Mouse (Mus musculus): ENCODE results near the gene Adamts2.

The Adamts2 gene

DNA sequence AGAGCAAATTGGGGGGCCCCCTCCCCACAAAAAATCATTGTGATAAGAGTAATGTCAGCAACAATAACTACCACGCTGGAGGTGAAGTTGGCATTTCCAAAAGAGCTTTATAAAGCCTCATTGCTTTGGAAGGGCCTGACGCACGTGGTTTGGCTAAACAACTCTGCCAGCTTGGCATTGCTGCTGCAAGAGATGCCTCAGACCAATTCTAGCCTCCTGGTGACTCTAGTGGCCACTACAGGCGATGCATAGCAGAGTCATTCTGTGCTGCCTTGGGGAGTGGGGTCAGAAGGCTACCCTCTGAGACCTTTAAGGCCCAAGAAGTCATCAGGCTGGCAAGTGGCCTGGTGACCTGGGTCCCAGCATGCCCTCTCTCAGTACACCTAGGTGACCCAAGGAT is 132.2 kb downstream of the Adamts2 start:
- in situ Hi-C loops (cut with MboI), result no loop called here

DNA sequence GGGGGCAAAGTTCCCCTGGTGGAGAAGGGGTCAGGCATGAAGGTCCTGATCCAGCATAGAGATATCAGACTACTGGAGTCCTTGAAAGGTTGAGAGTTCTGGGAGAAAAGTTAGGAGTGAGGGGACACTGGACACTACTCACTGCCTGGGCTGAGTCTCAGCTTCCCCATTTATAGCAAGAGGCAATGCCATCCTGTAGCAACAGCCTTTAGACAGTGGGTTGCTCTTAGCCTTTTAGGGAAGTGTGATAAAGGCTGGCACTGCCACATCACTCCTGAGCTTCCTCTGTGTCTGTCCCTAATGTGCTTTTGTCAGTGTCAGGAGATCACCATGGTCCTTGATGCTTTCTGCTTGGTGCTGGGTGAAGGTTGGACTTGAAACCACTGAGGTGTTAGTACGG is 134.7 kb downstream of the Adamts2 start:
- in situ Hi-C loops (cut with MboI), result no loop called here

DNA sequence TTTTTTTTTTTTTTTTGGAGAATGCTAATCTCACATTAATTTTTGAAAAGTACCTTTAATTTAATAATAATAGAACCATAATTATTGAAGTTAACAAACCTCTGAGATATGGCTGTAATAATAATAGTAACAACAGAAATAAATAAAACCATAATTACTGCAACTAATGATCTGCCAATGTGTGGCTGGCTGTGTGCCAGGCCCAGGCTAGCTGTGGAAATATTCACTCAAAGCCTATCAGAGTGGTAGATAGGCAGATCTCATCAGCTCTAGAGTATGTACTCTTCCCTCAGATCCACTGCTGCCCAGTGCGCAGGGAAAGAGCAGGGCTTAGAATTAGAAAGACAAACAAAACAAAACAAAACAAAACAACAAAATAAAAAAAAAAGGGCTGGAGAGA is 136.6 kb downstream of the Adamts2 start:
- in situ Hi-C loops (cut with MboI), result no loop called here

DNA sequence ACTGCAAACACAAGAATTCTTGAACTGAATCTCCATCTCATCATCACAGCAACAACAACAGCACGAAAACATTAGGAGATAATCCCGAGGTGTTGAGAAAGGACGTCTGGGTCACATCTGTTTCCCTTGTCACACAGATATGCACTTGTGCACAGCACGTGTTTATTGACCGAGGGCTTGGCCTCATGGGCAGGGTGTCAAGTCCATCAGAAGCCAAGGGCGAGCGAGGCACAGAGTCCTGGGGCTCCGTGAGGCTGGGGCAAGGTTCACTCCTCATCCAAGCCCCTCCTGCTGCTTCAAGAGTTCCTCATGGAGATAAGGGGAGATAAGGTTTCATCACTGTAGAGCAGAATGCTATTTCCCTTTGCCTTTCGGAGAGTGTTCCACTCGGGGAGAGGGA is 137.6 kb downstream of the Adamts2 start:
- in situ Hi-C loops (cut with MboI), result no loop called here

DNA sequence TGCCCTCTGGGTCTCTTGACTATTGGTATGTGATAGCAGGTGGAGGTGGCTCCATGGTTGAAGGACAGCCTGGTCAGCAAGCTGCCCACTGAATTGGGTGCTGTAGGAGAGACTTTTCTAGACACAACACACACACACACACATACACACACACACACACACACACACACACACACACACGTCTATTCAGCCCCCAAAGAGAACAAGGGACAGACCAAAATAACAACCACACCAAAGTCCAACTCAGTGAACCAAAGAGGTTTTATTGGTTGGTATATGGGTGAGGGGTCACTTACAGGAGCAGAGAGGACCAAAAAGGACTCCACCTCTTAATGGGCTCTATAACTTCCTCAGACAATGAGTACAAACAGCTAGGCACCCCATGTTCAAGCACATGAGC is 140.3 kb downstream of the Adamts2 start:
- in situ Hi-C loops (cut with MboI), result no loop called here

DNA sequence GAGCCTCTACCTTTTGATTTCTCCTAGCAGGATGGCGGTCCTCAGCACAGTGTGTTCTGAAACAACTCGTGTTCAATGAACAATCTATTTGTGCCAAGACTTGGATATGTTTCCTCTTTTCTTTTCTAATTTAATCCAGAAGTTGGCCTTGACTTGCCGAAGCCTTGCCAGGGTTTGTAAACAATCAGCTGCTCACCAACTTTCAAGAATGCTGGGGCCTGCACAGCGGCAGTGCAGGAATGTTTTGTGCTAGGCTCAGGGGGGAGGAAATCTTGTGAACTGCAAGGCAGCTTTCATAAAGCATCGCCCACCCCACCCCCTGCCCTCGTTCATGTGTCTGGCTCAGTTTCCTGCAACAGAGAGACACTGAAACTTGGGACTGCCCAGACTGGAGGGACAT is 143.1 kb downstream of the Adamts2 start:
- in situ Hi-C loops (cut with MboI), result no loop called here

DNA sequence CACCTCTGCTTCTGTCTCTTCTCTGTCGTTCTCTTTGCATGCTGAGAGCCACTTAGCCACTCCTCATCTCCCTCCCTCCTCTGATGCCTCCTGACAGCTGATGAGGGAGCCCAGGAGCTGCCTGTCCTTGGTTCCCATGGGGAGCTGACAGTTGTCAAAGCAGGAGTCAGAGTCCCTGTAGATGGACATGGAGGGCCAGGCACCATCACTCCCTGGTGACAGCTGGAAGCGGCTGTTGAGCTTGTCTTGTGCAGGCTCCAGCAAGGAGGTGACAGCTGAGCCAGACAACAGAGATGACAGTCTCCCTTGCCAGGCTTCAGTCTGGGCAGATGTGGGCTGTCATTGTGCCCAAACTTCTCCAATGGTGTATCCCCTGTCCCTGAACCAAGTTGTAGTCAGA is 144.6 kb downstream of the Adamts2 start:
- in situ Hi-C loops (cut with MboI), result no loop called here

DNA sequence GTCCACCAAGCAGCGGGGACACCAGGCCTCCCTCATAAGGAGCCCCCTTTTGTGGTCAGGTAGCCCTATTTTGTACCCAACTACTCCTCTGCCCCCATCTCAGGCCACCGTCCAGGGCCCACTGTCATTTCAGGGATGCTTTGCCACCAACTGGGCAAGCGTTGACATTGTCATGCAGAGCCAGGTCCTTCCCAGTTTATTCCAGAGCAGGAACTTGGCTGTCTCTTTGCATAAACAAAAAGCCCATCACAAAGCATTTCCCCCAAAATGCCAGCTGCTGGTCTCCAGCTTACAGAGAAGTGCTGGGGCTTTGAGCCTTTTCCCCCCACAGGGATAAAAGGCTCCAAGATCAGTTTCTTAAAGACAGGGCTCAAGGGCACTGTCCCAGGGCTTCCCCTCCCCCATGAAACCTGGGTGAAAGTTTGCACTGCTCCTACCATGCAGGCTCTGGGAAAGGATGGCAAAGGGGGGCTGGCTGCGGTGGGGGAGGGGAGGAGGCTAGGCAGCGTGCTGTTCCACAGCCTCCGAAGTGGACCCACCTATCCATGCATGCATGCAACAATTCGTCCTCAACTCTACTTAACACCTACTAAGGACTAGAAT is 149.2 kb downstream of the Adamts2 start:
- in situ Hi-C loops (cut with MboI), result no loop called here

DNA sequence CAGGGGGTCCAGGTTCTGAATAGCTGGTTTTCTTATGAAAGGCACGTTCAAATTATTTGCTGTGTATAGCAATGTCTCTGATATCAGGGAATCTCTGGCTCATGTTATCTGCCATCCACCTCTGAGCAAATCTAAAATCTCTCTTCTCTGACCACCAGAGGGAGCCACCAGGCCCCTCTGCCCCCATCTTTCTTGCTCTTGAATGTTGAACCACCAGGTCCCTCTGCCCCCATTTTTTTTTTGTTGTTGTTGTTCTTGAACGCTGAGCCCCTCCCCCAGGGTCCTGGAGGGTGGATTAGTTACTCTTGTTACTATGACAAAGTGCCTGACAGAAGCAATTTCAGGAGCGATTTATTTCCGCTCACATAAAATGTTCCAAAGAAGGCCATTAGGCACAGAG is 155.9 kb downstream of the Adamts2 start:
- in situ Hi-C loops (cut with MboI), result no loop called here

DNA sequence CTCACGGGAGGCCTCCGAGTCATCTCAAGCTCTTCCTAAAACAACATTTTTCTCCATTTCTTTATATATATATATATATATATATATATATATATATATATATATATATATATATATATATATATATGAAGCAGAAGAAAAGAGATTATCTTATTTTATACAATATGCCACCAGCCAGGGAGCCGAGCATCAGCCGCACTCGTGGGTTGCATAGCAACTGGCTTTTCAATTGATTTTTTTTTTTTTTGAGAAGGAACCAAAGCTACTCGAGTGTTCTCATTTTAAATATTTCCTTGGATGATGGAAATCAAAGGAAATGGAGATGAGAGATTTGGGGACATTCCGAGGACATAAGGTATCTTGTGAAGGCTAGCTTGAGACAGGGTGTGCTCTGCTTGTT is 164.6 kb downstream of the Adamts2 start:
- in situ Hi-C loops (cut with MboI), result no loop called here

DNA sequence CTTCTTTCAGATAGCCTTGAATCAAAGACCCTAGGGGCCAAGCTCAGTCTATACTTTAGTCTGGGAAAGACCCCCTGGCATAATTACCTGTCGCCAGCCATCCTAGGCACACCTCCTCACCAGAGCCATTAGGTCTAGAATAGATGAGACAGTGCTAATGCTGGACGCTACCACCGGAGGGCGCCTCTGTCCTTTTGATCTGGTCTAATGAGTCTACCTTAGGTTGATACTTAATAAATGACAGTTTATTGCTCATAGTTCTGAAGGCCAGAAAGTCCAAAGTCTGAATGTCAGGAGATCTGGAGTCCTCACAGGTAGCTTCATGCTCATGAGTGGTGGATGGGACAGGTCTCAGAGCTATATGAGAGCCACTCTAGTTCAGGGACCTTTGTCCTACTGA is 165.2 kb downstream of the Adamts2 start:
- in situ Hi-C loops (cut with MboI), result no loop called here

DNA sequence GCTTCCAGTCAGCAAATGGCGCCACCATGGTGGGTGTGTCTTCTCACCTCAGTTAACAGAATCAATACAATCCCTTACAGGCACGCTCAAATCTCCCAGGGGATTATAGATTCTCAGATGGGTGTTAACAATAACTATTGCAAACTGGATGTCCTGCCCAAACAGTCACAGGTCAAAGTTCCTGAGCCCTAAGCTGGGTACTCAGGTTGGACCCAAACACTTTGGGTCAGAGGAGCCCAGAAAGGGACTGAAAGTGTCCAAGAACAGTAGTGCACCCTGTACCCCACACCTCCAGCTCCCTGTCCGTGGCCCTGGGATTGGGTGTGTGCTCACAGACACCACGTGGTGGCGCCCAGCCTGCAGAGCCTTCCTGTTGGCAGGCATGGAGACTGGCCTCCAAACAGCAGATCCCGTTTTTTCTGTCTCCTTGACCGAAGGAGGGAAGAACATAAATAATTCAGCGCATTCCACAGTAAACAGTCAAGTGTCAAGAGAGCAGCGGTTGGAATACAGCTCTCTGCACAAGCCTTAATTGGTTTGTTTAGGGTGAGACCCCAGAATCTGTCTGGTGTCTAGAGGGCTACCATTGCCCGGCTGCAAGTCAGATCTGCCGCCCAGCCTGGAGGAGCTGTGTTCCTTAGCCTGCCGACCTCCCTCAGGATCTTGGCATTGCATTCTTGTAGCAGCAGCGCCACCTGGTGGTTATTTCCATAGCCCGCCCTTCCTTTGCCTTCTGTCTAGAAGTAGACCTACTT is 167.3 kb downstream of the Adamts2 start:
- in situ Hi-C loops (cut with MboI), result no loop called here

DNA sequence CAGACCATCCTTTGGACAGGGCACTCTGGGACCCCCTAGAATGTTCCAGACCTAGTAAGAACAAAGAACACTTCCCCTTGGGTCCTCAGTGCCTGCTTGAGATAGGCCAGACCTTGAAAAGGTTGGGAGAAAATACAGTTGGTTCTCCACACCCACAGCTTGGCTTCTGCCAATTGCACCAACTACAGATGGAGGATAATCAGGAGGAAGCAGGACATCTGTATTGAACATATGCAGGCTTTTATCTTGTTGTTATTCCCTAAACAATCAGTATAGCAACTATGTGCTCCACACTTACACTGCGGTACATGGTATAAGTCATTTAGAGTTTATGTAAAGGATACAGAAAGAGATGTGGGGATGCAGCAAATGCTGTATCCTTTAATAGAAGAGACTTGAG is 169.1 kb downstream of the Adamts2 start:
- in situ Hi-C loops (cut with MboI), result no loop called here

DNA sequence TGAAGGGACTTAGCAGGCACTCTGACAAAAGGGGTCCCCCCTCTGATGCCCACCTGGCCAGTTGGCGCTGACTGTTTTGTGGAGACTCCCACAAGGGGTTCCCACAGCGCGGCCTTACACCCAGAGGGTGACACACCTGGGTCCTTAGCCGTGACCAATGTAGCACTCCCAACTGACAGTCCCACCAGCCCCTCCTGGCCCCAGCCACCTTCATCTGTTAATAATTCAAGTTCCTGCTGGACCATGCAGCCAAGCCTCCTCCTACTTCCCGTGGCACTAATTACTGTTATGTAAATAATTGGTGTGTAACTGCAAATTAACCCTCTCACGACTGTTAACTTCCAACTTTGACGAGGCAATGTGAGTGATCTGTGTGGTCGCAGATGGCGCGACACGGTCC is 195.8 kb downstream of the Adamts2 start:
- in situ Hi-C loops (cut with MboI), result no loop called here

DNA sequence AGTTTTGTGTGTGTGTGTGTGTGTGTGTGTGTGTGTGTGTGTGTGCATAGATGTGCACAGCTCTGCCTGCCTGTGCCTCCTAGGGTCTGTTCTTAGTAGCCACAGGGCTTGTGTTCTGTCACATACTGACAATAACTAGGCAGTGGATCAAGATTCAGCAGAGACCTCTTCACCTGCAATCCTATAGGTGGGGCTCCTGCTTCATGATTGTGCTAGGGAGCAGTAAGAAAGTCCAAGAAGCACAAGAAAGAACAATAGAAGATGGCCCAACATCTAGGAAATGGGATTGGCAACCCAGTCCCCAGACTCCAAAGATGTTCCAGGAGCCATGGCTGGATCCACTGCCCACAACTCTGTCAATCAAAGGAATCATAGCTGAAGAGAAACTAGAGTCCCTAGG is 197.0 kb downstream of the Adamts2 start:
- in situ Hi-C loops (cut with MboI), result no loop called here

DNA sequence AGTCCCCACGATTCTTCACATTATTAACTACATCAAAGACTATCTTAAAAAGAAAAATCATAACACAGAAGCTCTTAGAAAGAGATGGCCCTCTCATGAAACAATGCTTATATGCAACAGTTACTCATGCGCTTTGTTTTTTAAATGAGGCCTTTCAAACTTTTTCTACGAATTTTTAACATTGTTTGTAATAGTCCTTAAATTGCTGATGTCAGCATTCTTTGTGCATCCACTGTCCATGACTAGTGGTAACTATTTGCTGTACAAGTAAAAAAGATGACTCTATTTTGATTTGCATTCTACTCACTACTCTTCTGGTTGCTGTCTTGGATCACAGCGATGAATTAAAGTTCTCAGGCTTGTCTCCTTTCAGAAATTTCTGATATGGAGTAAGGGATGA is 212.3 kb downstream of the Adamts2 start:
- in situ Hi-C loops (cut with MboI), result no loop called here

DNA sequence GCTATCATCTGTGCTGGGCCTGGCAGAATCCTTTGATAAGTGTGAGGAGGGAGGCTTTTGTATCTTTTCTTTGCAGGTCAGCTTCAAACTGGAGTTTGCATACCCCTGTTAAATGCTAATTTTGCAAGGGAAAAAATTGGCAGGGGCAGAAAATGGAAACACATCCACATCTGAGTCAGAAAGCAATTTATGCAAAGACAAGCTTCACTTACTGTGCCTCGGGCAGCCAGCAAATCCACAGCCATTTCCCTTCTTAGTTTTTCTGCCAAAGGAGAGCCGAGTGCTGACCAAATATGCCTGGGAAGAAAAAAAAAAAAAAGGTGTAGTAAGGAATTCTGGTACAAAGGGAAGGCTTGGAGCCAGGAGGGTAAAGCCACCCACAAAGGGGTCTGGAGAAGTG is 224.3 kb downstream of the Adamts2 start:
- in situ Hi-C loops (cut with MboI), result no loop called here

DNA sequence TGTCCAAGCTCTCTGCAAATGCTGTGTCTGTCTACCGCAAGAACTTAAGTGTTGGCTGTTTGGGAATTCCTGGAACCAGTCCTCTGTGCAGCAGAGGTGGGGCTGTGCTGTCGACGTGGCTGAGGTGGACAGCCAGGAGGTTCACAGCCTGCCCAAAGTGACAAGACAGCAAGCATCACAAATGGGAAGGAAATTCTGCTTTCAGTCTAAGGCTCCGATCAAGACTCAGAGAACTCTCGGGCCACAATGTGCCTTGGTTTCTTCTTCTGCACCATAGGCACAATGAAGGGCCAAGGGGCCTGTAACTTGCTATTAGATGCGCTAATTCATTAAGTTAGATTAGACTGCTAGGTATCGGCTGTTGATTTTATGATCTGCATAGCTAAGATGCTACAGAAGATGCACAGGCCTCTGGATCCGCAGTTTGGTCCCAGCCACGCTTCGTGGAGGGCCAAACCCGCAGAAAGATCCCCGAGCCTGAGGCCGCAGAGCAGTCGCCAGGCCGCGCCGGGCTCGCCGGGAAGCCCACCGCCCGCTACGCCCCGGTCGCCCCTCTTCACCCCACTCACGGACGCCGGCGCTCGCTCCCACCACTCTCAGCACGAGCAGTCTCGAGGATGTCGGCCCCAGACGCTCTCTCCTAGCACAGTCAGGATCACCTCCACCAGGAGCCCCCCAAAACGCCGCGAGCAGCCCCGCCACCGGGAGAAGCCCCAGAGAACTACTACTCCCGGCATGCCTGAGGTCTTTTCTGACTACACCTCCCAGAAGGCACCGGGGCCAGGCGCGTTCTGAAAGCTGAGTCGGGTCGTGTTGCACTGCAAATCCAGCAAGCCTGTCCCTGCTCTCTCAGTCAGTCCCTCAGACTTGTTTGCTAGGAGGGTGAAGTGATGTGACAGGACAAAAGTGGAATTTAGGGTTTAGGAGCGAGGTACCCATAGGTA is 225.4 kb downstream of the Adamts2 start, which contains the start of gene Zfp354c:
Gene Zfp354c, minus strand, starts transcription at position 715 of the 944 bp plus-strand sequence.
- in situ Hi-C loops (cut with MboI), result no loop called here

DNA sequence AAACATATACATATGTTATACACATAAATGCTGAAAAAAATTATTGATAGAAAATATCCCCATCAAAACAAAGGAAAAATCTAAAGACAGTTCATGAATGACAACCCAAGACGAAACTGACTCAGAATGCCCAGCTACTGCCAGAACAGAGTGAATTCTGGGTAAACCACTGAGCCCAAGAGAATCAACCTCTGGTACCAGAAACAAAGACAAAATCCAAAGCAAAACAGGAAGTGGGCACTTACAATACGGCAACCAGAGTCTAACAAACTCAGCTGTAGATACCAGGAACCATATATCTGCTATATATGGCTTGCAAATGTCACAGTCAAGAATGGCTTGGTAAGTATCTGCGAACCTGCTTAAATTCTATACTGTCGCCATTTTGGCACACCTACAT is 233.8 kb downstream of the Adamts2 start:
- in situ Hi-C loops (cut with MboI), result no loop called here

DNA sequence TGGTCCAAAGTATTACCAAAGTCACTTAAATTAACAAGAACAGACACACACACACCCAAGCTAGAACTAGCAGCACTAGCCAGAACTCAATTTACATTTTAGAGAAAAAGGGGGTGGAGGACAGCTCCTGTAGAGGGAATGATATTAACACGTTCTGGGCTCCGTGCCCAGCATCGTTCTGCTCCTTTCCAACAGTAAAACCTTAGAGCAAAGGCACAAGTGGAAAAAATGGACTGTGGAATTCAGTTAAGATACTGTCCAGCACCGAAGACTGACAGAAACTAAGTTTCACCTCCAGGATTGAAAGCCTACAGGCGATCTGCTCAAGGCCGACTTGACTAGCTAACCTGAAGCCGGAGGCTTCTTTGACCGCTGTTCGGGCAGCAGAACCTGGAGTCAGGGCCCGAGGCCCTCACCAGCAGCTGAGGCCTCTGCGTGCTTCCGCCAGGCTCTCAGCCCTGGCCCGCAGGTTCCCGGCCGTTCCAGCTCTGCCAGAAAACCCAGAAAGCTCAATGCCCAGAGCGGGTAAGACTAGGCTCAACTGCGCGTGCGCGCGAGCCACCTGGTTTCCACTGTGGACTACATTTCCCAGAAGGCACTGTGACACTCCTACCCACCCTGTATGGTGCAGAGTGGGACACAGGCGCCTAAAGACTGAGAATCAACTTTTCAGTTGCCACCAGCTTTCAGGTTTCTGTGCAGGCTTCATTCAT is 239.3 kb downstream of the Adamts2 start, which contains the start of gene Zfp879:
Gene Zfp879, minus strand, starts transcription at position 530 of the 713 bp plus-strand sequence.
- in situ Hi-C loops (cut with MboI), result no loop called here

DNA sequence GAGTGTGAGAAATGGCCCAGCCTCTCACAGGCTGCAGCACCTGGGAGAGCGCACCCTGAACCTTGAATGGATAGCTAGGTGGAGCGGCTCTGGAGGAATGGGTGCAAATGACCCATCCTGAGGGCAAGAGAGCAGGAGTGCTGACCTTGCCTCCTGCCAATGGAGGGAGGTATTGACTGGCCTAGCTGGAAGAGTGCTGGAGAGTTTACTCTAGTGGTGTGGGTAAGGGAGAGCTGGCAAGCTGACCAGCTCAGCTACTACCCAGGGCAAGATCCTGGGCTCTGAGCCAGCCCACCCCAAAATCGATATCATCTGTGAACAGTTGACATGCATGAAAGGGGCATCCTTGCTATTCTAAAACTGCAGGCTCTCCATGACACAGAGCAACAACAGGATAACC is 244.1 kb downstream of the Adamts2 start:
- in situ Hi-C loops (cut with MboI), result no loop called here

DNA sequence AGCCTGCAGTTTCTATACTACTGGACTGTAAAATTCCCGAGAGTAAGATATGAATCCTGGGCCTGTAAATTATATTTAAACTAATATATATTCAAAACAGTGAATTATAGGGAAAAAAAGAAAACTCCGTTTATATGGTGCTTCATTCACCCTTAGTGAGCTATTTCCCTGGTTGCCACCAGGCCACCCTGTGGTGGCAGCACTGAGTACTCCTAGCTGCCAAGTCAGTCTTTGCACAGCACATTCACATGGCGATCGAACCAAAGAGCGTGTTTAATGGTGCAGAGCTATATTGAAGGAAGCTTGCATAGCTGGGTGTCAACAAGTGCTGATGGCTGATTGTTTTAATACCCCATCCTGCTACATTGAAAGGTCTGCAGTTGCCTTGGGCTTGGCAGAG is 245.2 kb downstream of the Adamts2 start:
- in situ Hi-C loops (cut with MboI), result no loop called here
